Mouse (Mus musculus): ENCODE data around the gene 2610528J11Rik.

The 2610528J11Rik gene

DNA sequence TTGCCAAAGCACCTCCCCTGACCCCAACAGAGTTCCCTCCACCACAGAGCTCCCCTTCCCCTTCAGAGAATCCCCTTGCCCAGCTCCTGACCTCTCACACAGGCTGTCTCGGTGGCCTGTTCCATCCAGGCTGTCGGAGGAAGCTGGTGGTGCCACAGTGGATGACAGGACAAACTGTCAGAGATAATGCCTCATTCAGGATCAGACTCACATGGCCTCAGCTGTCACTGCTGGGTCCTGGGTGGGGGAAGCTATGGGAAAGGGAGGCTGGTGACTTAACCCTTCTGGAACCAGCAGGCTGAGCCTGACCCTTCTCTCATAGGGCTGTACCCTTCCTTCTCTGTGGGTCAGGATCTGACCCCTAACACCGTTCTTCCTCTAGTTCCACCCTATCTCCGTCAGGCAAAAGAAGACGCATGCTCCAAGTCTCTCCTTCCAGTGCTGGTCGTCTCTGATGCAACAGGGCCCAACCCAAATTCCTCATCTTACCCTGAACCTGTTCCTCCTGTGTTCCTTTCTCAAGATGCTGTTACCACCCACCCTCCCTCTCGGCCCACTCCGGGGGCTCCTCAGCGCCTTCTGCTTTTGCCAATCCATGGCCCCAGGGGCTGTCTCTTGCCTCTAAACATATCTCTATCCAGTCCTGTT lies 15.8 kb downstream of the 2610528J11Rik start:
- no peak for DNase-seq (ENCODE audit: low spot score in 2 of 2)

DNA sequence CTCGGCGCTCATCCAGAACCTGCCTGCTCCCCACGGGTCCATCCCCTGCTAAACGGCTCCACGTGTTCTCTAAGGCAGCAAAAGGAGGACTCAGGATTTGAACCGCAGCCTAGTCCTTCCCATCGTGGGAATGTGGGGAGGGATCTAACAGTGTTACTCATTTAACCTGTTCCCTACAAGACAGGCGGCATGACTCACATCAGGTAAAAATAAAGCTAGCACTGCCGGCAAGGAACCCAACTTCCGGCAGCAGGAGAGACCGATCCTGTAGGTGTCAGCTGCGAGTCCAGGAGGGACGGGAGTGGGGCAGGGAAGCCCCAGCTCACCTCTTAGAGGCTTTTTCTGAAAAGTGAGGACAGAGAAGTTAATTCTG lies 16.3 kb downstream of the 2610528J11Rik start:
- no peak for DNase-seq (ENCODE audit: low spot score in 2 of 2)

- DNase-seq (ENCODE audit: low spot score in 2 of 2), result no peak
Measured at GRCm38 (mm10) chr4:118543592-118544260, 16.9 kb downstream of the 2610528J11Rik start, which contains the start of gene Tmem125. Gene Tmem125, minus strand, starts transcription at chr4:118544044.

- DNase-seq (ENCODE audit: low spot score in 2 of 2), result no peak
Measured at GRCm38 (mm10) chr4:118544441-118545127, 17.8 kb downstream of the 2610528J11Rik start.

DNA sequence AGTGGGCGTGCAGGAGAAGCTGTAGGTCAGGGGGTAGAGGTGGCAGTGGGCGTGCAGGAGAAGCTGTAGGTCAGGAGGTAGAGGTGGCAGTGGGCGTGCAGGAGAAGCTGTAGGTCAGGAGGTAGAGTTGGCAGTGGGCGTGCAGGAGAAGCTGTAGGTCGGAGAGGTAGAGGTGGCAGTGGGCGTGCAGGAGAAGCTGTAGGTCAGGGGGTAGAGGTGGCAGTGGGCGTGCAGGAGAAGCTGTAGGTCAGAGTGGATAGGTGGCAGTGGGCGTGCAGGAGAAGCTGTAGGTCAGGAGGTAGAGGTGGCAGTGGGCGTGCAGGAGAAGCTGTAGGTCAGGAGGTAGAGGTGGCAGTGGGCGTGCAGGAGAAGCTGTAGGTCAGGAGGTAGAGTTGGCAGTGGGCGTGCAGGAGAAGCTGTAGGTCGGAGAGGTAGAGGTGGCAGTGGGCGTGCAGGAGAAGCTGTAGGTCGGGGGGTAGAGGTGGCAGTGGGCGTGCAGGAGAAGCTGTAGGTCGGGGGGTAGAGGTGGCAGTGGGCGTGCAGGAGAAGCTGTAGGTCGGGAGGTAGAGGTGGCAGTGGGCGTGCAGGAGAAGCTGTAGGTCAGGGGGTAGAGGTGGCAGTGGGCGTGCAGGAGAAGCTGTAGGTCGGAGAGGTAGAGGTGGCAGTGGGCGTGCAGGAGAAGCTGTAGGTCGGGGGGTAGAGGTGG lies 20.8 kb downstream of the 2610528J11Rik start:
- DNase-seq (ENCODE audit: low spot score in 2 of 2), result peak; percentile 70 to 95

GRCm38 (mm10) chr4:118548130-118548480 lies 21.3 kb downstream of the 2610528J11Rik start:
- peak in 1 of 2 experiments; percentile 65 for DNase-seq (ENCODE audit: low spot score in 2 of 2)

- no peak for DNase-seq (ENCODE audit: low spot score in 2 of 2)
Measured at GRCm38 (mm10) chr4:118553039-118553649, 26.3 kb downstream of the 2610528J11Rik start.

- DNase-seq (ENCODE audit: low spot score in 2 of 2), result no peak
Measured at GRCm38 (mm10) chr4:118564062-118564925, 37.5 kb downstream of the 2610528J11Rik start.

DNA sequence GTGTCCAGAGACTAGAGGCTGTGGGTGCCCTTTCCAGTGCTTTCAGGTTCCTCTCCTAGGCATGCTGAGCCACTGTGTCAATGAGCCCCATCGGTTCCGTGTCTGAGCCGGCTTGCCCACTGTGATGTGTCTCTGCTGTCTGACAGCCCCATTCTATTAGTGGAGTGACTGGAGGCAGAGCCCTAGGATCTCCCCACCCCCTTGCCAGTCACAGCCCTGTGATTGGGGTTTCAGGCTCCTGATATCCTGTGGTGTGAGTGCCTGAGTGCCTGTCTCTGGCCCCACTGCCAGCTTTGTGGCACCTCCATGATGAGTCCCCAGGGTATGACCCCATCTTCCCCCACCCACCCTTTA lies 38.1 kb downstream of the 2610528J11Rik start:
- no peak for DNase-seq (ENCODE audit: low spot score in 2 of 2)

- peak in 1 of 2 experiments; percentile 47 for DNase-seq (ENCODE audit: low spot score in 2 of 2)
Measured at GRCm38 (mm10) chr4:118566161-118566676, 39.4 kb downstream of the 2610528J11Rik start.

DNA sequence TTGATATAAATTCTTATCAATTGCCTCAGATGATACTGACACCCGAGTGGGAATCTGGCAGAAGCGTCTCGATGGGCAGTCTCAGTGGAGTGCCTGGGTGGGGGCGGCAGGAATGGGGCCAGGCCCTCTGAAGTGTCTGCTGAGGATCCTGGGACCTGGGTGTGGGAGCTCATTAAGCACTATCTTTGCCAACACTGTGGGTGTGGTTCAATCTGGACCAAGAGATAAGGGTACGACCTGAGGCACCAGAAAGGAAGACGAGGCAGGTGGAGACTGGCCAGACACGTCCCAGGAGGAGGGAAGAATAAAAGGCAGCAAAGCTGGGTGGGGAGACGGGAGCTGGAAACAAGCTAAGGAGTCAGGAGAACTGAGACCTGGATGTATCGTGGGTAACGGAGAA lies 41.9 kb downstream of the 2610528J11Rik start:
- DNase-seq (ENCODE audit: low spot score in 2 of 2), result no peak

GRCm38 (mm10) chr4:118569320-118569719 lies 42.5 kb downstream of the 2610528J11Rik start:
- no peak for DNase-seq (ENCODE audit: low spot score in 2 of 2)

- DNase-seq (ENCODE audit: low spot score in 2 of 2), result no peak
Measured at GRCm38 (mm10) chr4:118571441-118571840, 44.6 kb downstream of the 2610528J11Rik start.

GRCm38 (mm10) chr4:118576097-118576496 lies 49.3 kb downstream of the 2610528J11Rik start:
- peak; percentile 92 to 93 for DNase-seq (ENCODE audit: low spot score in 2 of 2)

GRCm38 (mm10) chr4:118579313-118579712 lies 52.5 kb downstream of the 2610528J11Rik start:
- DNase-seq (ENCODE audit: low spot score in 2 of 2), result peak in 1 of 2 experiments; percentile 48
